Mouse (Mus musculus) midbrain, embryonic 11.5 days (tissue): ENCODE data around the gene Parp6. TPM values are rescaled to one million over a fixed set of nuclear protein-coding genes. Genes with fewer than 3 reads are reported as not detected.

Experiments used
- ATAC-seq: fragments of 200-750 bp; cut with Nextera tagmentation; 2 replicates; pipeline ENCODE4 v1.8.0; 2017; ENCODE audit warnings: moderate TSS enrichment, moderate library complexity; ENCODE audit not compliant: low FRiP score
- DNase-seq: peaks from one replicate; pipeline ENCODE4 v3.0.0; 2015; ENCODE audit warnings: low spot score; ENCODE audit errors: missing footprints
- H3K27ac ChIP-seq: fragments of 300-500 bp; sonication (generic); 2 replicates; pipeline ENCODE4 v1.5.1; 2014; ENCODE audit warnings: low read depth, low read length
- H3K27me3 ChIP-seq: fragments of 300-500 bp; sonication (generic); 2 replicates; pipeline ENCODE4 v1.6.1; 2014; ENCODE audit warnings: mild to moderate bottlenecking, low read length, moderate library complexity, mixed read lengths; ENCODE audit not compliant: control insufficient read depth, insufficient read depth
- H3K36me3 ChIP-seq: fragments of 300-500 bp; sonication (generic); 2 replicates; pipeline ENCODE4 v1.6.1; 2014; ENCODE audit warnings: mild to moderate bottlenecking, low read length, moderate library complexity, mixed read lengths; ENCODE audit not compliant: control insufficient read depth, insufficient read depth
- H3K4me1 ChIP-seq: fragments of 300-500 bp; sonication (generic); 2 replicates; pipeline ENCODE4 v1.6.1; 2014; ENCODE audit warnings: low read length; ENCODE audit not compliant: control insufficient read depth, insufficient read depth
- H3K4me2 ChIP-seq: fragments of 300-500 bp; sonication (generic); 2 replicates; pipeline ENCODE4 v1.6.1; 2014; ENCODE audit warnings: mild to moderate bottlenecking, moderate library complexity
- H3K4me3 ChIP-seq: fragments of 300-500 bp; sonication (generic); 2 replicates; pipeline ENCODE4 v1.5.1; 2014; ENCODE audit warnings: low read depth, low read length
- H3K9ac ChIP-seq: fragments of 300-500 bp; sonication (generic); 2 replicates; pipeline ENCODE4 v1.6.1; 2014; ENCODE audit warnings: low read length
- H3K9me3 ChIP-seq: fragments of 300-500 bp; sonication (generic); 2 replicates; pipeline ENCODE4 v1.6.1; 2016; ENCODE audit warnings: low read length; ENCODE audit not compliant: control insufficient read depth
- WGBS: fragments of 180-500 bp; shearing (Covaris S2); extraction: QIAGEN DNeasy Blood & Tissue Kit; methylation state at CpG from one replicate; pipeline ENCODE4 v1.1.7; 2014; 5-methylcytosine and 5-hydroxymethylcytosine counted together
- polyA plus RNA-seq: library from polyadenylated mRNA; unstranded; fragments of >200 nt; fragmentation: Nextera tagmentation; extraction: Ambion mirVana; gene quantifications from 2 replicates; pipeline ENCODE4 v1.2.1, GENCODE M21; 2014

The Parp6 gene
- polyA plus RNA-seq, 1 experiment from 2014 or later = 91.7 TPM

- Histone ChIP-seq H3K9me3 (no peaks in the 10 kb centered on the region), H3K27ac (no peak overlapping the region), H3K9ac (no peak overlapping the region), H3K36me3 (peaks cover 21% of the 10 kb centered on the region), H3K27me3 (no peaks in the 10 kb centered on the region), H3K4me2 (no peak overlapping the region), H3K4me3 (no peak overlapping the region), H3K4me1 (peaks cover 31% of the 10 kb centered on the region)
- WGBS = 78% methylated on average over 6 of the region's 6 CpGs
- ATAC-seq (no peak), DNase-seq (peak; percentile 81)
These were observed 44.4 kb downstream of the Parp6 start for GRCm38 (mm10) chr9:59661298-59661975.

- H3K27ac ChIP-seq = no peak overlapping the region
- no peak overlapping the region for H3K4me2 ChIP-seq
- no peak overlapping the region for H3K9ac ChIP-seq
- DNase-seq = peak; percentile 79
- H3K9me3 ChIP-seq = no peaks in the 10 kb centered on the region
- no peaks in the 10 kb centered on the region for H3K27me3 ChIP-seq
- H3K4me1 ChIP-seq = peaks cover 30% of the 10 kb centered on the region
- ATAC-seq = no peak
- no peak overlapping the region for H3K4me3 ChIP-seq
- peaks cover 36% of the 10 kb centered on the region for H3K36me3 ChIP-seq
- 84% methylated on average over 7 of the region's 7 CpGs for WGBS
These were observed 46.1 kb downstream of the Parp6 start for GRCm38 (mm10) chr9:59663226-59663625.

- DNase-seq = no peak
- 62% methylated on average over 3 of the region's 3 CpGs for WGBS
These were observed 46.9 kb downstream of the Parp6 start for GRCm38 (mm10) chr9:59663957-59664356.

GRCm38 (mm10) chr9:59664664-59665256 is 47.7 kb downstream of the Parp6 start:
- Histone ChIP-seq H3K27ac (no peak overlapping the region), H3K4me1 (peaks cover 23% of the 10 kb centered on the region), H3K27me3 (no peaks in the 10 kb centered on the region), H3K4me2 (no peak overlapping the region), H3K9ac (no peak overlapping the region), H3K36me3 (peaks cover 38% of the 10 kb centered on the region), H3K9me3 (no peaks in the 10 kb centered on the region), H3K4me3 (no peak overlapping the region)
- ATAC-seq (no peak), DNase-seq (peak; percentile 71)
- 87% methylated on average over 4 of the region's 4 CpGs for WGBS

More at GRCm38 (mm10) chr9:59663957-59664356, 46.9 kb downstream of the Parp6 start:
- Histone ChIP-seq H3K9ac (no peak overlapping the region), H3K9me3 (no peaks in the 10 kb centered on the region), H3K4me2 (no peak overlapping the region), H3K27ac (no peak overlapping the region), H3K27me3 (no peaks in the 10 kb centered on the region), H3K36me3 (peaks cover 36% of the 10 kb centered on the region), H3K4me3 (no peak overlapping the region), H3K4me1 (peaks cover 26% of the 10 kb centered on the region)
- ATAC-seq = no peak

- no peak overlapping the region for H3K4me3 ChIP-seq
- H3K4me1 ChIP-seq = peaks cover 11% of the 10 kb centered on the region
- no peak overlapping the region for H3K27ac ChIP-seq
- H3K4me2 ChIP-seq = no peak overlapping the region
- no peaks in the 10 kb centered on the region for H3K9me3 ChIP-seq
- H3K27me3 ChIP-seq = no peaks in the 10 kb centered on the region
- WGBS = 90% methylated on average over 8 of the region's 8 CpGs
- peaks cover 43% of the 10 kb centered on the region for H3K36me3 ChIP-seq
- no peak for ATAC-seq
- no peak overlapping the region for H3K9ac ChIP-seq
- DNase-seq = peak; percentile 54
These were observed 48.9 kb downstream of the Parp6 start for GRCm38 (mm10) chr9:59666016-59666415.

- H3K27me3 ChIP-seq = no peaks in the 10 kb centered on the region
- ATAC-seq (no peak), DNase-seq (peak; percentile 76)
- H3K9me3 ChIP-seq = no peaks in the 10 kb centered on the region
- H3K27ac ChIP-seq = no peak overlapping the region
- H3K4me3 ChIP-seq = no peak overlapping the region
- H3K36me3 ChIP-seq = peaks cover 41% of the 10 kb centered on the region
- 80% methylated on average over 1 of the region's 1 CpGs for WGBS
- H3K4me1 ChIP-seq = peaks cover 4% of the 10 kb centered on the region; the same call in 1 of the 2 replicates
- H3K9ac ChIP-seq = no peak overlapping the region
- H3K4me2 ChIP-seq = no peak overlapping the region
These were observed 49.7 kb downstream of the Parp6 start for GRCm38 (mm10) chr9:59666813-59667212.

GRCm38 (mm10) chr9:59667250-59667649 is 50.2 kb downstream of the Parp6 start:
- Histone ChIP-seq H3K36me3 (peaks cover 43% of the 10 kb centered on the region), H3K4me1 (peaks cover 4% of the 10 kb centered on the region; the same call in 1 of the 2 replicates), H3K4me2 (no peak overlapping the region), H3K9me3 (no peaks in the 10 kb centered on the region), H3K4me3 (no peak overlapping the region), H3K27me3 (no peaks in the 10 kb centered on the region), H3K27ac (no peak overlapping the region), H3K9ac (no peak overlapping the region)
- 92% methylated on average over 4 of the region's 4 CpGs for WGBS
- DNase-seq (peak; percentile 61), ATAC-seq (no peak)

GRCm38 (mm10) chr9:59667904-59668303 is 50.8 kb downstream of the Parp6 start:
- Histone ChIP-seq H3K4me2 (no peak overlapping the region), H3K27ac (no peak overlapping the region), H3K36me3 (peaks cover 48% of the 10 kb centered on the region), H3K9me3 (no peaks in the 10 kb centered on the region), H3K9ac (no peak overlapping the region), H3K4me1 (peaks cover 4% of the 10 kb centered on the region; the same call in 1 of the 2 replicates), H3K4me3 (no peak overlapping the region), H3K27me3 (no peaks in the 10 kb centered on the region)
- DNase-seq (no peak), ATAC-seq (no peak)
- 88% methylated on average over 6 of the region's 6 CpGs for WGBS

- Histone ChIP-seq H3K36me3 (peaks cover 53% of the 10 kb centered on the region), H3K4me2 (no peak overlapping the region)
- ATAC-seq = no peak
These were observed 51.4 kb downstream of the Parp6 start for GRCm38 (mm10) chr9:59668473-59668872.

More at GRCm38 (mm10) chr9:59668473-59668872, 51.4 kb downstream of the Parp6 start:
- peak; percentile 67 for DNase-seq
- Histone ChIP-seq H3K4me3 (no peak overlapping the region), H3K9ac (no peak overlapping the region), H3K27me3 (no peaks in the 10 kb centered on the region), H3K27ac (no peak overlapping the region), H3K4me1 (0 out of 2 replicates have a peak, but pooled peaks cover 4% of the 10 kb centered on the region), H3K9me3 (no peaks in the 10 kb centered on the region)
- WGBS = 75% methylated on average over 7 of the region's 7 CpGs
